Mouse (Mus musculus) small intestine, adult 2 months (tissue): ENCODE data around the gene Stk35.

Experiments used
- CTCF ChIP-seq: fragments of 200-500 bp; IDR thresholded peaks from 2 replicates; pipeline ENCODE4 v1.5.1; 2012; ENCODE audit warnings: low read depth, mild to moderate bottlenecking, control low read depth, inconsistent platforms, low read length, moderate library complexity, mixed read lengths; ENCODE audit not compliant: insufficient replicate concordance, insufficient read length; ENCODE audit errors: extremely low read depth
- POLR2A ChIP-seq: fragments of 200-500 bp; IDR thresholded peaks from 2 replicates; pipeline ENCODE4 v1.6.1; 2012; ENCODE audit warnings: low read depth, mild to moderate bottlenecking, control low read depth, inconsistent platforms, low read length, moderate library complexity

GRCm38 (mm10) chr2:129817603-129818257, 17.4 kb downstream of the Stk35 start:
- no peak for TF ChIP-seq POLR2A
- no peak for TF ChIP-seq CTCF
